Mouse (Mus musculus) ovary, postnatal 14 days (tissue): ENCODE results near the gene Arl13b.

Source experiments
- DNase-seq: peaks from one replicate; pipeline ENCODE4 v3.0.0; 2022; ENCODE audit warnings: low spot score

The Arl13b gene

DNA sequence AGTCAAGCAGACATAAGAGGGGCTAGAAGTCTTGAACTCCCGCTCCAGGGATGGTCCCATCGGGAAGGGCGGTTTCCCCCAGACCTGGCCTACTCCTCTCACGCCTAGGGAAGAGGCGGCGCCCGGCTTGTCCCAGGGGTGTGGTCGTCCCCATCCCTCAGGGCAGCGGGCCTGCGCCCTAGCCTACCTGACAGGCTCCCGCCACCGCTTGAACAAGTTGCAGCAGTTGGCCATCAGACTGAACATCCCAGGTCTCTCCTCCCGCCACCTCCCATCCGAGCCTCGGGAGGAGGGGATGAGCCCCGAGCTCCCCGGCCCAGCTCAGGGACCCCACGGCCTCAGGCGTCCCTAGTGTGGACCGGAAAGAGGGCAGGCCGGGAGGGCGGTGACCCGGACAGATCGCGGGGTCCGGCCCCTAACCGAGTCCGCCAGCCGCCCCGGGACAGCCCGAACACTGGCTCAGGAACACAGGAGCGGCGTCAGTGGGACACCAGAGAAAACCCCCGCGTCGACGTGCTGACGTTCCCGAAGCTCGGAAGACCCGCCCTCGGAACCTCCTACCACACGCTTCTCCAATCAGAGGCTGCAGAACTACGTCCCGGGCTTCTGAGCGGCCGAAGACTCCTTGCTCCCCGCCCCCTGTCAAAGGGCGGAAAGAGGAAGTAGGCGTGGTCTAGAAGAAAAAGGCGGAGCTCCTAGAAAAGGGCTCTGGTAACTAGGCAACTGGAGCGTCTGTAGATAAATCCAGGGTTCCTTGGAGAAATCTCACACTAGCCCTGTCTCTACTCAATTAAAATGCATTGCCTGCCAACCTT, at the start of gene Arl13b:
Gene Arl13b (minus strand): TSS at position 543 of the 815 bp plus-strand sequence.
- peak; percentile 82 for DNase-seq

DNA sequence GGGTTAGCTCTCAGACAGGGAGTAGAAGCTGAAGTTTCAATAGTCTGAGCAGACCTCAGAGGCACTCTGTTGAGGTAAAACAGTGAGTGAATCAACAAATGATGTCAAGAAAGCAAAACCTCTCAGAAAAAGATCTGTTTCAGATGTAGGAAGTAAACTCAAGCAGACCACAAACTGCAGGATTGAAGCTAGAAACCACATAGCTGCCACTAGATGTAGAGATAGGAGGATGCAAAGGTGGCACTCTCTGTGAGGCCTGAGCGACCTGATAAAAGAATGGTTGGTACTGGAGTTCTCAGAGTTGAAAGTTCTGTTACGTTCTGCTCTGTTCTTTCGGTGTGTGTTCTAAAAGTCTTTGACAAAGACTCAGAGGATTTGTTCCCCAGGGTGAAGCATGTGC, 49.0 kb upstream of the Arl13b start:
- DNase-seq: no peak

- DNase-seq: no peak
Measured at GRCm38 (mm10) chr16:62874065-62874464, 27.2 kb upstream of the Arl13b start.

DNA sequence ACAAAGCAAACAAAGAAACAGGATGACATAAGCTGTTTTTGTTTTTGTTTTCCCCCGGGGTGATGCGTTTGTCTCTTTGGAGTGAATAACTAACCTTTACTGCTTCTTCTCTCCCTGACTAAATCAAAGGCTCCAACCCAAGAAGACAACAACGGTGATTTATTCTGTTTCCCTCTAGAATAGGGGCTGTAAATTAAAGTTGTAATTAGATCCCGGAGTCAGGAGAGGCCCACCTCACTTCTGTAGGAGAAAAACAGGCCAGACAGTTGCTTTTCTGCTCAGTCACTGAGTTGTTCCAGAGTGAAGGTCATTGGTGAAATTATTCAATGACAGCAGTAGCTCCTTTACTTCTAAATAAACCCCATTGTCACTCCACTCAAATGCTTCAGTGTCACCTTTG, 26.3 kb upstream of the Arl13b start:
- no peak for DNase-seq

GRCm38 (mm10) chr16:62872688-62873117, 25.9 kb upstream of the Arl13b start:
- no peak for DNase-seq

DNA sequence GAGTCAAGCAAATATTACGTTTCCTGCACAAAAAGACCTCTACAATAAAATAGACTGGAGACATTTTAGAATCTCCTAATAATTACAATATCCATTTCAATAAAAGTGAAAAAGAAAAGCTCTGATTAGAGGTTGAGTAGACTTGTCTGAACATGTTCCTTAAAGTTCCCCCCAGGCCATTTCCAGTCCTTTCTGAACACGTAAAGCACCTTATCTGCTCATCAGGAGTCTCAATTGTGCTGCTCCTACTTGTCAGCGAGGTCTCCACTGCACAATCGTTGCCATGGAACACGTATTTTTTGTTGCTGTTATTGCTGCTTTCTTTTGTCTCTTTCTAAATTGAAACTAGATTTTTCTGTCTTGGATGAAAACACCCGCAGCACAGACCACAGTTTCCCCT, 14.6 kb upstream of the Arl13b start:
- DNase-seq: no peak

- DNase-seq: no peak
Measured at GRCm38 (mm10) chr16:62860140-62860539, 13.3 kb upstream of the Arl13b start.

DNA sequence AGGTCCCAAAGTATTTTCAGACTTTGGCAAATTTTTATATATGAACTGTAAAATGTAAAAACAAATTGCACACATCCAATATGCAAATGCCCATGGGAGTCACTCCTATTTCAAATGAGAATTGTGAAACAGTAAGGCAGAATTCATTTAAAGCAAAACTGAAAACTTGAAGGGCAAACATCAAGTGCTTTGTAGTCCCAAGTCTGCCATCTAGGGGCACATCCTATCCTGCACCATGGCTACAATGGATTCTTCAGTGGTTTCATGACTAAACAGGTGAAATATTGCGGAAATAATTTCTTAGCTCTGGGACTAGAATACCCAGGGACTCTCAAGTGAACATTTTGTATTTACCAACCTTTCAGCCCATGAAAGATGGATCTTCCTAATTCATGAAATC, 11.2 kb upstream of the Arl13b start:
- no peak for DNase-seq

GRCm38 (mm10) chr16:62857498-62857897, 10.7 kb upstream of the Arl13b start:
- no peak for DNase-seq

DNA sequence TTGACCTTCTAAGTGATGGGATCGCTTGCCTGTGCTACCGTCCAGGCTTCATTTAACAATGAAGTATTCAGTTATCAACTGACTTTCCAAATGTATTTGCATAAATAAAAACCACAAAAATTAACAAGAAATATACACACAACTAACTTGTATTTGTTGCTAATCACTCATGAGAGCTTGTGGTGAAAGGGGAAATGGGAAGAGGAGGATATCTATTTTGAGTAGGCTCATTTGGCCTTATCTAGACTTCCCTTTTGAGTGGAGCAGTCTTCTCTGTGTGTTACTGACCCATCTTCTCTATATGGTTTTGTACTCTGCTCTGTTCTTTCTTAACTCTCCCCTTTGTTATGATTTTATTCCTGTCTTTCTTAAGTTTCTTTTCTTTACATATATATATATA, 9.4 kb upstream of the Arl13b start:
- no peak for DNase-seq

GRCm38 (mm10) chr16:62855385-62855784, 8.5 kb upstream of the Arl13b start:
- DNase-seq: no peak

DNA sequence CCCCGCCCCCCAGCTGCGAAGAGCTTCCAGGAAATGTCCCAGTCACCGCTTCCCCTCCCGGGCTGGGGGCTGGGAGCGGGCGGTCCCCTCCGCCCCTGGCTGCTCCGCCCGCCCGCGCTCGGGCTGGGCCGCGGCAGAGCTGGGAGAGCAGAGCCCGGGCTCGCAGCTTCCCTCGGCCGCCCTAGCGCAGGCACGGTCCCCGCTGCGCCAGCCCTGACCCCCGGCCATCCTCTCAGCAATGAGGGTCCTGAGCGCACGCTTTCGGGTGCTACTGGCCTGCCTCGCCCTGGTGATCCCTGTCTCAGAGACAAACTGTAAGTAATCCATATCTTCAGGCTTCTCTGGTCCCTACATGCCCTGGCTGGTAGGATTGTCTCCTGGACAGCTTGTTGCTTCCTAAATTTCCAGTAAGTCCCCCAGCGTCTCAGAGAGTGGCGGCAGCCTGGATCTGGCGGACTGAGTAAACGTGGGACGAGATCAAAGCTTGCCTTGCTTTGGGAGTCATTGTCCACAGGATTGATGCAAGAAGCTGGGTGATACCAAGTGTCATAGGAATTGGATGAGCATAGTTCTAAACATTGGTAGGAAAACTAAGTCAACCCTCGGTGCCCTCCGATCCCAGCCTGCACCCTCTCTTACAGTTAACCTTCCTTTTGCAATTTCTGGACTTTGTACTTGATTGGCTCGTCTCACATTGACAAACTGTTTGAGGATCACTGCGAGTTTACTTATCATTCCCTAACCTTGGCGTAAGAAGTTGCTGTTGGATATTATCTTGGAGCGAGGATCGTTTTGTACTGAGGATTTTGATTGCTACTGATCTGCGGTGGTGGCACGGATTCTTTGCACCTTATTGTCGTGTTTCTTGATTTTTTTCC, 7.6 kb upstream of the Arl13b start, which contains the start of gene Pros1:
Gene Pros1 (plus strand): TSS at position 117 of the 878 bp plus-strand sequence.
- peak; percentile 42 for DNase-seq

- no peak for DNase-seq
Measured at GRCm38 (mm10) chr16:62853611-62854126, 6.8 kb upstream of the Arl13b start.

DNA sequence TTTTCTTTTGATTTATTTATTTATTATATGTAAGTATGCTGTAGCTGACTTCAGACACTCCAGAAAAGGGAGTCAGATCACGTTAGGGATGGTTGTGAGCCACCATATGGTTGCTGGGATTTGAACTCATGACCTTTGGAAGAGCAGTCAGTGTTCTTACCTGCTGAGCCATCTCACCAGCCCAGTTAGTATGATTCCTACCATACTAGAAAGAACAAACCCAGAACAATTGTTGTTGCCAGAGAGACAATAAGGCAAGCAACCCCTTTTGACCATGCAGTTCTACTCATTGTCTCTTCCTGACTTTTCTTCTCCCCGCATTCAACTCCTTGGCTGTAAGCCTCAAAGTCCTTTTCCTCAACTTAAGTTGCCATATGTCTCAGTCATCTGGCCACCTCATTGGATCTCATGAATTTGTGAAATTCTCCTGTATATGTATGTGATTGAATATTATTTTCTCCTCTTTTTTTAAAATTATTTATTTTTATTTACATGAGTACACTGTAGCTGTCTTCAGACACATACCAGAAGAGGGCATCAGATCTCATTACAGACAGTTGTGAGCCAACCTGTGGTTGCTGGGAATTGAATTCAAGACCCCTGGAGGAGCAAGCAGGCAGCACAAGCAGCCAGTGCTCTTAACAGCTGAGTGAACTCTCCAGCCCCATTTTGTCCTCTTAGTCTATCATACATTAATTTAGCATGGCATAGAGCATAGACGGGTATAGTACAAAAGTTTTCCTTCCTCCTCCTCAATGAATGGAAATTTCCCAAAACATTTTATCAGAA, 5.8 kb upstream of the Arl13b start:
- DNase-seq: no peak

DNA sequence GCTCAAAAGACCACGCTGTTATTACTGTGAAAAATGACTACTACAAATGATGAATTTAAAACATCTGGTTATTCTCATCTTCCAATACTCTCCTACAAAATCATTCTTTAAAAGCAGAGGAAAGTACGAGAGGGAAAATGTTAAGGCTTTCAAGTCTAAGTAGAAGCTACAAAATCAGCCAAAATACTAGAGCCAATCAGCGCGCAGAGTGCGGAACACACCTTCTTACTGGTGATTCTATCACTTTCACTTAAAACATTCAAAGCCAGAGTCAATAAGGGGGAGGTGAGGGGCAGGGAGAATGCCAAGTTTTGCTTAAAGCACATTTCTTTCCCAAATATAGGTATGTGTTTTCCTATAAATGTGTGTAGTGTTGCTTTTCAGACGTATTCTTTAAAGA, 1.5 kb downstream of the Arl13b start:
- DNase-seq: no peak

- DNase-seq: no peak
Measured at GRCm38 (mm10) chr16:62834016-62834735, 12.7 kb downstream of the Arl13b start.

- peak; percentile 17 for DNase-seq
Measured at GRCm38 (mm10) chr16:62832481-62832880, 14.4 kb downstream of the Arl13b start.

GRCm38 (mm10) chr16:62832027-62832426, 14.8 kb downstream of the Arl13b start:
- no peak for DNase-seq

DNA sequence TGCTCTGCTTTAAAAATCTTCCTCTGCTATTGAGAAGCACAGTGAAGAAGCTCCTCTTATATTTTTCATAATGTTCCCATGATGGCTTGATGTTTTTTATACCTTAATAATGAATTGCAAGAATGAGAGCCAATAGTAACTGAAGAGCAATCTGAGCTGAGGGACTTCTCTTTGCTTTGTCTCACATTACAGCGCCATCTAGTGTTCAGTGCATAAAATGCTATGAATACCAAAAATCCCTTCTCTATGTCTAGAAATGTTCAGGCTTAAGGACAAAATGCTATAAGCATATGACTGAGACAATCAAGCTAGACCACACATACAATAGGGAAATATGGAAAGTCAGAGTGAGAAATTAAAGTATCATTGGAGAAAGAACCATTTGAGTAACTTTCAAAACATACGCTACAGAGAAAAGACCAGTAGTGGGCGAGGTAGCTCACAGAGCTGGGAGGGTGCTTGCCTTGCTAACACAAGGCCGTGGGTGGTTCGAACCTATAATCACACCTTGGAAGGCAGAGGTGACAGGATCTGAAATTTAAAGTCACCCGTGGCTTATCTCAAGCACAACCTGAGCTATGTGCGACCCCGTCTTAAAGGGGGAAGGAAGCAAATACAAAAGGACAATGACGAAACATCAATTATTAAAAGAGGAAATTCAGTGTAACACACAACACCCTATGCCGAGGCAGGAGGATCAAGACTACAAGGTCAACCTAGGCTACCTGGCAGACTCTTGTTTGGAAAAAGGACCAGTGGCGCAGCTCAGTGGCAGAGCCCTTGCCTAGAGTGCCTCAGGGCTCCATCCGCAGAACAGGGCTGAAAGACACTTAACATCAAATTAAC, 20.5 kb downstream of the Arl13b start:
- peak; percentile 7 for DNase-seq

- no peak for DNase-seq
Measured at GRCm38 (mm10) chr16:62822472-62822871, 24.4 kb downstream of the Arl13b start.
